Mouse (Mus musculus) hindbrain, embryonic 15.5 days (tissue): ENCODE results near the gene Myo1b. TPM values are rescaled to one million over a fixed set of nuclear protein-coding genes. Genes with fewer than 3 reads are reported as not detected.

Experiments used
- ATAC-seq: fragments of 200-750 bp; cut with Nextera tagmentation; 2 replicates; pipeline ENCODE4 v1.8.0; 2017; ENCODE audit warnings: low read depth, moderate number of reproducible peaks, moderate TSS enrichment; ENCODE audit not compliant: low FRiP score
- H3K27ac ChIP-seq: fragments of 300-500 bp; sonication (generic); replicated peaks from 2 replicates; pipeline ENCODE4 v1.5.1; 2015; ENCODE audit warnings: mild to moderate bottlenecking, inconsistent platforms
- H3K27me3 ChIP-seq: fragments of 300-500 bp; sonication (generic); 2 replicates; pipeline ENCODE4 v1.6.1; 2015; ENCODE audit warnings: control low read depth, inconsistent platforms
- H3K36me3 ChIP-seq: fragments of 300-500 bp; sonication (generic); 2 replicates; pipeline ENCODE4 v1.6.1; 2015; ENCODE audit warnings: control low read depth, inconsistent platforms
- H3K4me1 ChIP-seq: fragments of 300-500 bp; sonication (generic); replicated peaks from 2 replicates; pipeline ENCODE4 v1.6.1; 2015; ENCODE audit warnings: control low read depth, inconsistent platforms
- H3K4me2 ChIP-seq: fragments of 300-500 bp; sonication (generic); 2 replicates; pipeline ENCODE4 v1.6.1; 2015; ENCODE audit warnings: moderate library complexity, mild to moderate bottlenecking, inconsistent platforms
- H3K4me3 ChIP-seq: fragments of 300-500 bp; sonication (generic); 2 replicates; pipeline ENCODE4 v1.5.1; 2015; ENCODE audit warnings: mild to moderate bottlenecking, inconsistent platforms
- H3K9ac ChIP-seq: fragments of 300-500 bp; sonication (generic); 2 replicates; pipeline ENCODE4 v1.6.1; 2015; ENCODE audit warnings: inconsistent platforms
- H3K9me3 ChIP-seq: fragments of 300-500 bp; sonication (generic); 2 replicates; pipeline ENCODE4 v1.6.1; 2016; ENCODE audit warnings: control low read depth, inconsistent platforms
- WGBS: fragments of 180-500 bp; shearing (Covaris S2); methylation state at CpG from one replicate; pipeline ENCODE4 v1.1.7; 2015; 5-methylcytosine and 5-hydroxymethylcytosine counted together
- polyA plus RNA-seq: library from polyadenylated mRNA; unstranded; fragments of >200 nt; fragmentation: Nextera tagmentation; extraction: Ambion mirVana; gene quantifications from 2 replicates; pipeline ENCODE4 v1.2.1, GENCODE M21; 2015

The Myo1b gene
- polyA plus RNA-seq, 1 experiment from 2014 or later, result 50.1 TPM

GRCm38 (mm10) chr1:51835795-51836194, 80.1 kb downstream of the Myo1b start:
- Histone ChIP-seq H3K9ac (no peak overlapping the region), H3K4me1 (peaks cover 7% of the 10 kb centered on the region; the same call in 1 of the 2 replicates), H3K9me3 (no peaks in the 10 kb centered on the region), H3K4me3 (no peak overlapping the region), H3K4me2 (no peak overlapping the region), H3K36me3 (no peaks in the 10 kb centered on the region), H3K27ac (no peak overlapping the region), H3K27me3 (no peaks in the 10 kb centered on the region)
- ATAC-seq, result no peak
- 67% methylated on average over 8 of the region's 8 CpGs for WGBS

DNA sequence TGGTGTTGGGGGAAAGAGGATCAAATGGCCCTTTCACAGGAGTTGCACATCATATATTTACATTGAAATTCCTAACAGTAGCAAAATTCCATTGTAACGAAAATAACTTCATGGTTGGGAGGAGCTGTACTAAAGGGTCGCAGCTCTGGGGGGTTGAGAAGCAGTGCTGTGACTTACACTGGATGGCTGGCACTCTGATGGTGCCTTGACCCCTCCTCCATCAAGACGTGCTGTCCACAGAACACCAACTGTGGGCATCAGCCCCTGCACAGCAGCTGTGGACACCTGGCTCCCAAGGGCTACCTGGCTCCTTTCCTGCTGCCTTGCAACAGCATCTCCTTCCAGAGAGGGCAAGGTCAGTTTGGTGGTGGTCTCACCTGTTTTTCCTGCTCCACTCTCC, 81.8 kb downstream of the Myo1b start:
- H3K4me3 ChIP-seq, result no peak overlapping the region
- no peaks in the 10 kb centered on the region for H3K27me3 ChIP-seq
- H3K36me3 ChIP-seq, result no peaks in the 10 kb centered on the region
- H3K4me2 ChIP-seq, result no peak overlapping the region
- no peaks in the 10 kb centered on the region for H3K9me3 ChIP-seq
- no peak overlapping the region for H3K27ac ChIP-seq
- 77% methylated on average over 3 of the region's 3 CpGs for WGBS
- ATAC-seq, result no peak
- no peak overlapping the region for H3K9ac ChIP-seq
- peaks cover 7% of the 10 kb centered on the region; the same call in 1 of the 2 replicates for H3K4me1 ChIP-seq

DNA sequence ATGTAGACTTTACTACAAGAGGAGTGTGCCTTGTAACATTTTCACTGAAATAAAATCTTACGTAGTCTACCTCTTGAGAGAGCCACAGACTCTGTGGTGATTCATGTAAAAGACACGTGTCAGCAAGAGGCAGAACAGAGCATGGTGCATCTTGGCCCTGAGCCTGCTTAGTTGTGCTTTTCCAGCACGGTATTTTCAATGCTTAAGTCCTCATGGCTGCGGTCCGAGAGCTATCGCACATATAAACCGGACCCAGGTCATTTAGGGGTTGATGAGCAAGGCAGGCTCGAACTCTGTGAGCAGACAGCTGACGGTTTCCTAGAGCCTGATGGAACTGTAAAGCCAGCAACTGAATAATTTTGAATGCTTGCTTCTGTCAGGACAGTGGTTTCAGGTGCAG, 86.5 kb downstream of the Myo1b start:
- Histone ChIP-seq H3K27me3 (no peaks in the 10 kb centered on the region), H3K36me3 (no peaks in the 10 kb centered on the region), H3K4me1 (no peaks in the 10 kb centered on the region), H3K27ac (no peak overlapping the region), H3K9ac (no peak overlapping the region), H3K4me3 (no peak overlapping the region), H3K4me2 (no peak overlapping the region), H3K9me3 (no peaks in the 10 kb centered on the region)
- WGBS, result 86% methylated on average over 9 of the region's 9 CpGs
- no peak for ATAC-seq

GRCm38 (mm10) chr1:51822531-51822930, 93.3 kb downstream of the Myo1b start:
- Histone ChIP-seq H3K4me3 (no peak overlapping the region), H3K36me3 (no peaks in the 10 kb centered on the region), H3K27ac (no peak overlapping the region), H3K4me2 (no peak overlapping the region), H3K9me3 (no peaks in the 10 kb centered on the region), H3K4me1 (0 out of 2 replicates have a peak, but pooled peaks cover 2% of the 10 kb centered on the region), H3K27me3 (no peaks in the 10 kb centered on the region), H3K9ac (no peak overlapping the region)
- ATAC-seq, result no peak
- 85% methylated on average over 4 of the region's 4 CpGs for WGBS

GRCm38 (mm10) chr1:51821701-51822495, 94.0 kb downstream of the Myo1b start:
- H3K4me1 ChIP-seq, result 0 out of 2 replicates have a peak, but pooled peaks cover 2% of the 10 kb centered on the region
- 84% methylated on average over 13 of the region's 13 CpGs for WGBS
- H3K4me2 ChIP-seq, result no peak overlapping the region
- H3K27me3 ChIP-seq, result no peaks in the 10 kb centered on the region
- no peaks in the 10 kb centered on the region for H3K36me3 ChIP-seq
- no peak for ATAC-seq
- H3K27ac ChIP-seq, result no peak overlapping the region
- H3K9me3 ChIP-seq, result no peaks in the 10 kb centered on the region
- H3K9ac ChIP-seq, result no peak overlapping the region
- H3K4me3 ChIP-seq, result no peak overlapping the region

- Histone ChIP-seq H3K9ac (no peak overlapping the region), H3K4me1 (0 out of 2 replicates have a peak, but pooled peaks cover 2% of the 10 kb centered on the region), H3K36me3 (no peaks in the 10 kb centered on the region), H3K9me3 (no peaks in the 10 kb centered on the region), H3K27me3 (no peaks in the 10 kb centered on the region), H3K4me2 (no peak overlapping the region), H3K27ac (no peak overlapping the region), H3K4me3 (no peak overlapping the region)
- WGBS, result 95% methylated on average over 6 of the region's 6 CpGs
- no peak for ATAC-seq
These were observed 95.4 kb downstream of the Myo1b start for GRCm38 (mm10) chr1:51820520-51820919.

DNA sequence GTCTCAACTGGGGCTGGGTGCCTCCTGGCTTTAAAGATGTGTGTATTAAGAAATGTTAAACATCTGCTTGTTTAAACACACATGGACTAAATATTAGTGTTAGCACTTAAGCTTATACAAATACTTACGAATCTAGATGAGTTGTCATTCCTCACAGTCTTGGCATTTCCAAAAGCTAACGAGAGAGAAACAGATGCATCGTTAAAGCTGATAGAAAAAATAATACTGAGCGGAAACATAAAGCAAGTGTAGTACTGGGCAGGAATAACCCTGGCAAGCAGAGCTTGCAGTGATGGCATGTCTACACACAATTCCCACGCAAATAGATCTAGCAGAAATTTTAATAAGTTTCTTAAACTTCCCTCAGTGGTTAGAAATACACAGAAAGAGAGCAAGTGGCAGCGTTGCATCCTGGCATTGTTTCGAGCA, 95.8 kb downstream of the Myo1b start:
- WGBS, result 78% methylated on average over 7 of the region's 7 CpGs
- H3K4me3 ChIP-seq, result no peak overlapping the region
- H3K9me3 ChIP-seq, result no peaks in the 10 kb centered on the region
- H3K27ac ChIP-seq, result no peak overlapping the region
- H3K4me1 ChIP-seq, result 0 out of 2 replicates have a peak, but pooled peaks cover 2% of the 10 kb centered on the region
- no peak overlapping the region for H3K9ac ChIP-seq
- H3K4me2 ChIP-seq, result no peak overlapping the region
- H3K27me3 ChIP-seq, result no peaks in the 10 kb centered on the region
- H3K36me3 ChIP-seq, result no peaks in the 10 kb centered on the region
- ATAC-seq, result no peak

- Histone ChIP-seq H3K27ac (no peak overlapping the region), H3K27me3 (no peaks in the 10 kb centered on the region), H3K36me3 (no peaks in the 10 kb centered on the region), H3K9me3 (no peaks in the 10 kb centered on the region), H3K4me2 (no peak overlapping the region), H3K4me3 (no peak overlapping the region), H3K4me1 (no peaks in the 10 kb centered on the region), H3K9ac (no peak overlapping the region)
- no peak for ATAC-seq
- 93% methylated on average over 1 of the region's 1 CpGs for WGBS
These were observed 100.2 kb downstream of the Myo1b start for GRCm38 (mm10) chr1:51815636-51816035.

DNA sequence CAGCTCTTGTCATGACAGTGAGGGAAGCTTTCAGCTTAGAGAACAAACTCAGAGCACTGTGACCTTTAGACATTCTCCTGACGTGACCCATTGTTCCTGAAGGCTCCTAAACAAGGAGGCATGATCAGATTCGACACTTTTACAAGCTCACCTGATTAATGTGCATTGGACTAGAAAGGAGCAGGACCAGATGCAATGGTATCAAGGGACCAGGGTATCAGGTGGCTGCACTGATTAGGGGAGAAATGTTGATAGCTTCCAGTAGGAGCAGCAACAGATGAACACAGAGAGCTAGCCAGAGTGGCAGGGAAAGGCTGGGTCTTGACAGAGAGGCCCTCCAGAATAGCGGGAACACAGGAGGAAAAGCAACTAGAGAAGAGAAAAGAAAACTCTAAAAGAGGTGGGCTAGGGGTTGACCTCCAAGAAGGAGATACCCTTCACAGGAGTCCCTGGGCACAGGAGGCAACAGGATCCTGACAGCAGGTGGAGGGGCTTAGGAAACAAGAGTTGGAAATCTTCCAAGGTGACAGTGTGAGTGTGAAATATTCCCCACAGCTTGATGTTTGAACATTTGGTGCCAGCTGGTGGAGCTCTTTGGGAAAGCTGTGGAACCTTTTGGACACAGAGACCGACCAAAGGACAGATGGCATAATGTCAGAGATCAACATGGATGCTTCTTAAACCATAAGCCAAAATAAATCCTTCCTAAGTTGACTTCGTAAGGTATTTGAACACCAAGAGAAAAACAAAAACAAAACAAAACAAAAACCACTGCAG, 100.8 kb downstream of the Myo1b start:
- H3K27me3 ChIP-seq, result no peaks in the 10 kb centered on the region
- WGBS, result 61% methylated on average over 5 of the region's 5 CpGs
- H3K9me3 ChIP-seq, result no peaks in the 10 kb centered on the region
- no peak overlapping the region for H3K4me3 ChIP-seq
- no peak overlapping the region for H3K9ac ChIP-seq
- H3K4me2 ChIP-seq, result no peak overlapping the region
- no peaks in the 10 kb centered on the region for H3K36me3 ChIP-seq
- H3K27ac ChIP-seq, result no peak overlapping the region
- ATAC-seq, result no peak
- no peaks in the 10 kb centered on the region for H3K4me1 ChIP-seq

DNA sequence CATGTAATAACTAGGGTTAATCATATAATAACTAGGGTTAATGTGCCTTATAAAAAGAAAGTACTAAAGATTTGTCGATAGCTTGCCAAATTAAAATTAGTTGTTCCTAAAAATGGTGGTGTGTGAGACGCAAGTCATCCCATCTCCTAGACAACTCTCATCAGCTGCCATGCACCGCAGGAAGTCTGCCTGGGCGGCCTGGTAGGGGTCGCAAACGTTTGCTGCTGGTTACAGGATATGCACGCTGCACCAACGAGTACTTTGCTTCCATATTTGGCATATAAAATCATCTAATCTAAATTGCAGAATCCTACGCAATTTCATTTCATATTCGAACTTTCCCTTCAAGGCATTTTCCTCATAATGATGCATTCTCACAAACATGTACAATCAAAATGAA, 107.0 kb downstream of the Myo1b start:
- Histone ChIP-seq H3K9me3 (no peaks in the 10 kb centered on the region), H3K36me3 (no peaks in the 10 kb centered on the region), H3K4me1 (peaks cover 10% of the 10 kb centered on the region), H3K27me3 (no peaks in the 10 kb centered on the region), H3K9ac (no peak overlapping the region), H3K4me3 (no peak overlapping the region), H3K4me2 (no peak overlapping the region), H3K27ac (no peak overlapping the region)
- ATAC-seq, result no peak
- WGBS, result 74% methylated on average over 10 of the region's 10 CpGs

GRCm38 (mm10) chr1:51808228-51808627, 107.6 kb downstream of the Myo1b start:
- Histone ChIP-seq H3K4me2 (no peak overlapping the region), H3K9me3 (no peaks in the 10 kb centered on the region), H3K4me1 (peaks cover 10% of the 10 kb centered on the region), H3K36me3 (no peaks in the 10 kb centered on the region), H3K9ac (no peak overlapping the region), H3K27ac (no peak overlapping the region), H3K27me3 (no peaks in the 10 kb centered on the region), H3K4me3 (no peak overlapping the region)
- WGBS, result 77% methylated on average over 1 of the region's 1 CpGs
- ATAC-seq, result no peak

GRCm38 (mm10) chr1:51805040-51805610, 110.7 kb downstream of the Myo1b start:
- no peaks in the 10 kb centered on the region for H3K27me3 ChIP-seq
- peaks cover 10% of the 10 kb centered on the region for H3K4me1 ChIP-seq
- no peak for ATAC-seq
- H3K9me3 ChIP-seq, result no peaks in the 10 kb centered on the region
- H3K4me2 ChIP-seq, result no peak overlapping the region
- no peak overlapping the region for H3K9ac ChIP-seq
- no peak overlapping the region for H3K27ac ChIP-seq
- 41% methylated on average over 5 of the region's 5 CpGs for WGBS
- H3K36me3 ChIP-seq, result no peaks in the 10 kb centered on the region
- H3K4me3 ChIP-seq, result no peak overlapping the region
